Mouse (Mus musculus): ENCODE data around the gene Cbx2. TPM values are rescaled to one million over a fixed set of nuclear protein-coding genes. Genes with fewer than 3 reads are reported as not detected.
A peak's percentile ranks its signal among the peaks of the same experiment; 100 is the strongest.

Cbx2 gene
- polyA plus RNA-seq, 1 experiment, result 2.1 TPM

GRCm38 (mm10) chr11:119046601-119047245 lies 24.0 kb downstream of the Cbx2 start:
- Histone ChIP-seq H3K27me3 (ENCODE audit: control insufficient read depth, insufficient read depth, low read length) (peaks cover 64% of the 10 kb centered on the region), H3K4me3 (ENCODE audit: extremely low read depth, insufficient read depth, insufficient read length) (peak overlapping the region; percentile 42; the same call in 1 of the 2 replicates), H3K4me1 (ENCODE audit: control insufficient read depth, insufficient read depth, insufficient read length) (peaks cover 30% of the 10 kb centered on the region), H3K36me3 (ENCODE audit: control insufficient read depth, insufficient read depth, low read length) (no peaks in the 10 kb centered on the region), H3K27ac (ENCODE audit: insufficient read depth, low read length) (no peak overlapping the region)
- TF ChIP-seq POLR2A (IDR thresholded peaks at IDR 0.05; ENCODE audit: low read depth, low read length) (no peak), CTCF (IDR thresholded peaks at IDR 0.05; ENCODE audit: extremely low read depth, insufficient read depth, insufficient read length, insufficient replicate concordance) (no peak)
- no peak for DNase-seq (ENCODE audit: low read depth in 1 of 2, low spot score in 2 of 2)
- WGBS, result 5% methylated on average over 39 of the region's 39 CpGs

- H3K27me3 ChIP-seq (ENCODE audit: control insufficient read depth, insufficient read depth, low read length), result peaks cover 62% of the 10 kb centered on the region
- H3K27ac ChIP-seq (ENCODE audit: insufficient read depth, low read length), result no peak overlapping the region
- peak overlapping the region; percentile 42 for H3K4me3 ChIP-seq (ENCODE audit: extremely low read depth, insufficient read depth, insufficient read length)
- 2% methylated on average over 42 of the region's 43 CpGs for WGBS
- no peak for DNase-seq (ENCODE audit: low read depth in 1 of 2, low spot score in 2 of 2)
- no peaks in the 10 kb centered on the region for H3K36me3 ChIP-seq (ENCODE audit: control insufficient read depth, insufficient read depth, low read length)
- peaks cover 26% of the 10 kb centered on the region for H3K4me1 ChIP-seq (ENCODE audit: control insufficient read depth, insufficient read depth, insufficient read length)
- no peak for TF ChIP-seq POLR2A (IDR thresholded peaks at IDR 0.05; ENCODE audit: low read depth, low read length)
- TF ChIP-seq CTCF (IDR thresholded peaks at IDR 0.05; ENCODE audit: extremely low read depth, insufficient read depth, insufficient read length, insufficient replicate concordance), result no peak
These were observed 24.7 kb downstream of the Cbx2 start for GRCm38 (mm10) chr11:119047261-119048132.

- Histone ChIP-seq H3K27ac (ENCODE audit: insufficient read depth, low read length) (no peak overlapping the region), H3K27me3 (ENCODE audit: control insufficient read depth, insufficient read depth, low read length) (peaks cover 59% of the 10 kb centered on the region), H3K4me3 (ENCODE audit: extremely low read depth, insufficient read depth, insufficient read length) (no peak overlapping the region), H3K4me1 (ENCODE audit: control insufficient read depth, insufficient read depth, insufficient read length) (peaks cover 26% of the 10 kb centered on the region), H3K36me3 (ENCODE audit: control insufficient read depth, insufficient read depth, low read length) (no peaks in the 10 kb centered on the region)
- 3% methylated on average over 13 of the region's 13 CpGs for WGBS
- DNase-seq (ENCODE audit: low read depth in 1 of 2, low spot score in 2 of 2), result no peak
- TF ChIP-seq POLR2A (IDR thresholded peaks at IDR 0.05; ENCODE audit: low read depth, low read length), result no peak
These were observed 25.4 kb downstream of the Cbx2 start for GRCm38 (mm10) chr11:119048133-119048510.

GRCm38 (mm10) chr11:119050361-119050760 lies 27.6 kb downstream of the Cbx2 start:
- H3K36me3 ChIP-seq (ENCODE audit: control insufficient read depth, insufficient read depth, low read length), result no peaks in the 10 kb centered on the region
- peaks cover 60% of the 10 kb centered on the region for H3K27me3 ChIP-seq (ENCODE audit: control insufficient read depth, insufficient read depth, low read length)
- DNase-seq (ENCODE audit: low read depth in 1 of 2, low spot score in 2 of 2), result no peak
- peaks cover 43% of the 10 kb centered on the region for H3K4me1 ChIP-seq (ENCODE audit: control insufficient read depth, insufficient read depth, insufficient read length)
- no peak overlapping the region for H3K4me3 ChIP-seq (ENCODE audit: extremely low read depth, insufficient read depth, insufficient read length)
- TF ChIP-seq CTCF (IDR thresholded peaks at IDR 0.05; ENCODE audit: extremely low read depth, insufficient read depth, insufficient read length, insufficient replicate concordance) (no peak), POLR2A (IDR thresholded peaks at IDR 0.05; ENCODE audit: low read depth, low read length) (no peak)
- WGBS, result 0% methylated on average over 2 of the region's 2 CpGs
- no peak overlapping the region for H3K27ac ChIP-seq (ENCODE audit: insufficient read depth, low read length)

- Histone ChIP-seq H3K36me3 (ENCODE audit: control insufficient read depth, insufficient read depth, low read length) (no peaks in the 10 kb centered on the region), H3K27me3 (ENCODE audit: control insufficient read depth, insufficient read depth, low read length) (peaks cover 59% of the 10 kb centered on the region), H3K4me3 (ENCODE audit: extremely low read depth, insufficient read depth, insufficient read length) (no peak overlapping the region), H3K27ac (ENCODE audit: insufficient read depth, low read length) (no peak overlapping the region), H3K4me1 (ENCODE audit: control insufficient read depth, insufficient read depth, insufficient read length) (peaks cover 46% of the 10 kb centered on the region)
- no peak for TF ChIP-seq POLR2A (IDR thresholded peaks at IDR 0.05; ENCODE audit: low read depth, low read length)
- no peak for TF ChIP-seq CTCF (IDR thresholded peaks at IDR 0.05; ENCODE audit: extremely low read depth, insufficient read depth, insufficient read length, insufficient replicate concordance)
- DNase-seq (ENCODE audit: low read depth in 1 of 2, low spot score in 2 of 2), result no peak
These were observed 28.7 kb downstream of the Cbx2 start for GRCm38 (mm10) chr11:119051426-119051825.

- 11% methylated on average over 15 of the region's 15 CpGs for WGBS
- Histone ChIP-seq H3K36me3 (ENCODE audit: control insufficient read depth, insufficient read depth, low read length) (no peaks in the 10 kb centered on the region), H3K4me1 (ENCODE audit: control insufficient read depth, insufficient read depth, insufficient read length) (peaks cover 39% of the 10 kb centered on the region), H3K27ac (ENCODE audit: insufficient read depth, low read length) (no peak overlapping the region), H3K27me3 (ENCODE audit: control insufficient read depth, insufficient read depth, low read length) (peaks cover 52% of the 10 kb centered on the region), H3K4me3 (ENCODE audit: extremely low read depth, insufficient read depth, insufficient read length) (no peak overlapping the region)
- no peak for TF ChIP-seq POLR2A (IDR thresholded peaks at IDR 0.05; ENCODE audit: low read depth, low read length)
- TF ChIP-seq CTCF (IDR thresholded peaks at IDR 0.05; ENCODE audit: extremely low read depth, insufficient read depth, insufficient read length, insufficient replicate concordance), result peak; percentile 55; the same call in 1 of the 2 replicates
- no peak for DNase-seq (ENCODE audit: low read depth in 1 of 2, low spot score in 2 of 2)
These were observed 29.3 kb downstream of the Cbx2 start for GRCm38 (mm10) chr11:119051927-119052660.
